Mouse (Mus musculus) splenic B cell, adult 2 months (primary cell): ENCODE data around the gene 1810065E05Rik.

Experiments used
- DNase-seq: peaks from one replicate; pipeline ENCODE4 v3.0.0-alpha.2; 2011; ENCODE audit warnings: low read depth, low spot score
- H3K27me3 ChIP-seq: 2 replicates; pipeline ENCODE4 v1.6.1; 2012; ENCODE audit warnings: mild to moderate bottlenecking, low read length, moderate library complexity, mixed read lengths; ENCODE audit not compliant: control insufficient read depth, poor library complexity, insufficient read depth, severe bottlenecking
- H3K36me3 ChIP-seq: 2 replicates; pipeline ENCODE4 v1.6.1; 2012; ENCODE audit warnings: mild to moderate bottlenecking, low read length, moderate library complexity, mixed read lengths; ENCODE audit not compliant: control insufficient read depth, poor library complexity, insufficient read depth, severe bottlenecking

Gene 1810065E05Rik

GRCm38 (mm10) chr11:58420815-58421214, at the start of gene 1810065E05Rik:
Gene 1810065E05Rik, plus strand, starts transcription at chr11:58421111.
- no peaks in the 10 kb centered on the region for H3K27me3 ChIP-seq
- no peaks in the 10 kb centered on the region for H3K36me3 ChIP-seq
- DNase-seq: no peak

DNA sequence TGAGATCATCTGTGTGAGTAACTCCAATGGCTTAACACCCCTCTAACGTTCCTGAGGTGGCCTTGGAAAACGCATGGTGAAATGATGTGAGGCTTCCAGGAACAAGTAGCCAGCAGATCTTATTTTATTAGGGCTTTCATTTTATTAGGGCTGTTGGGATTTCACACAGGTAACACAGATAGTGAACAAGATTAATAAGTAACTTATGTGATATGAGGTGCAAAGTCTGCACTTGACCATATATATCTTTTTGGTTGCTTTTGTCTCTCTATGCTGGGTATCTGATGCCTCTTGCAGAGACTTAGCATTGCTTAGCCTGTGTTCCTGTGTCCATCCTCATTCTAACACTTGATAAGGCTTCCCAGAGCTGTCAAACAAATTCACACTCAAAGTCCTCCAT, 43.6 kb upstream of the 1810065E05Rik start:
- no peaks in the 10 kb centered on the region for H3K36me3 ChIP-seq
- no peak for DNase-seq

GRCm38 (mm10) chr11:58377686-58378085, 43.2 kb upstream of the 1810065E05Rik start:
- no peaks in the 10 kb centered on the region for H3K27me3 ChIP-seq
- no peaks in the 10 kb centered on the region for H3K36me3 ChIP-seq
- no peak for DNase-seq

More for the DNA sequence above, 43.6 kb upstream of the 1810065E05Rik start:
- H3K27me3 ChIP-seq: no peaks in the 10 kb centered on the region

- no peaks in the 10 kb centered on the region for H3K36me3 ChIP-seq
- DNase-seq: no peak
Observed at GRCm38 (mm10) chr11:58378763-58379278, 42.1 kb upstream of the 1810065E05Rik start, which contains the start of gene Lypd8. Gene Lypd8, plus strand, starts transcription at chr11:58379043.

GRCm38 (mm10) chr11:58379516-58379915, 41.4 kb upstream of the 1810065E05Rik start:
- H3K36me3 ChIP-seq: no peaks in the 10 kb centered on the region
- DNase-seq: no peak
- no peaks in the 10 kb centered on the region for H3K27me3 ChIP-seq

More at GRCm38 (mm10) chr11:58378763-58379278, 42.1 kb upstream of the 1810065E05Rik start, which contains the start of gene Lypd8:
- no peaks in the 10 kb centered on the region for H3K27me3 ChIP-seq

GRCm38 (mm10) chr11:58382471-58382870, 38.4 kb upstream of the 1810065E05Rik start:
- H3K36me3 ChIP-seq: no peaks in the 10 kb centered on the region
- no peak for DNase-seq
- no peaks in the 10 kb centered on the region for H3K27me3 ChIP-seq

DNA sequence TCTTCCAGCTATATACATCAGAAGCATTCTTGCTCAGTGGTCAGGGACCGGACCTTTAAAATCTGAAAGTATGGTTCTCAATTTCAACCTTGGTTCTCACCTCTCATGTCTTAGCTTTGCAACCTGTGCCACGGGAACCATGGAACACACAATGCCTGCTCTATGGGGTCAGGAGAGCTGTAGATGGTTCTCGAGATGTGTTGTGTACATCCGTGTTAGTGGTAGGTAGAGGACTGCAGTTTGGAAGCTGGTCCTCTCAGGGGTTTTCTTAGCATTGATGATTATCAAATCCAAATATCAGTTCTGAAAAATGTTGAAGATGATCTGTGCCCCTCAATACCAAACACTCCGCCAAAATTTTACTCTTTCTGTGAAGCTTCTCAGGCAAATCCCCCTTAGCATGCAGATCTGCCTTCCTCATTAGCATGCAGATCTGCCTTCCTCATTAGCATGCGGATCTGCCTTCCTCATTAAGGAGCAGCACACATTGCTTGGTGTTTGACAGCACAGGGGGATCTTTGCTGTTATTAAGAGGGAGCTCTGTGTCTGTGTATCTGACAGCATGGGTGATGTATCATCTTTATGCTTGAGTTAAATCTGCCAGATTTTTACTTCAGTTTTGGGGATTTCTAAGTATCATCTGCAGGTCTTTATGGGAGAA, 20.8 kb upstream of the 1810065E05Rik start:
- H3K27me3 ChIP-seq: no peaks in the 10 kb centered on the region
- DNase-seq: no peak
- H3K36me3 ChIP-seq: no peaks in the 10 kb centered on the region

- DNase-seq: no peak
- Histone ChIP-seq H3K27me3 (no peaks in the 10 kb centered on the region), H3K36me3 (no peaks in the 10 kb centered on the region)
Observed at GRCm38 (mm10) chr11:58400655-58401054, 20.3 kb upstream of the 1810065E05Rik start.

GRCm38 (mm10) chr11:58408066-58408465, 12.8 kb upstream of the 1810065E05Rik start:
- no peak for DNase-seq
- Histone ChIP-seq H3K36me3 (no peaks in the 10 kb centered on the region), H3K27me3 (no peaks in the 10 kb centered on the region)

DNA sequence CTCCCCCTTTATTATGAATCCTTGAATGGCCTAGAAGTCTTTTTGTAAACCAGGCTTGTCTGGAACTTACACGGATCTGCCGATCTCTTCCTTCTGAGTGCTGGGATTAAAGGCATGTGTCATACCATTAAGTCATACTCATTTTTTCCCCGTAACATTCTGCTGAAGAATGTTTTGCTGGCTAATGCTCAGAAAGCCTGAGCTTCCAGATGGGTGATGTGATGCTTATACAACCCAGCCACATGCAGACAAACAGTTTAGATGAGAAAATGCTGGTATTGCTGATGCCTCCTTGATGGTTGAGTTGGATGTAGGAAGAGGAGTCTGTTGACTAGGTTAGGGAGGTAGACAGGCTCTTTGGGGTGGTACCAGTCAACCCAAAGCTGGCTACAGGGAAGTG, 2.6 kb upstream of the 1810065E05Rik start:
- no peak for DNase-seq

DNA sequence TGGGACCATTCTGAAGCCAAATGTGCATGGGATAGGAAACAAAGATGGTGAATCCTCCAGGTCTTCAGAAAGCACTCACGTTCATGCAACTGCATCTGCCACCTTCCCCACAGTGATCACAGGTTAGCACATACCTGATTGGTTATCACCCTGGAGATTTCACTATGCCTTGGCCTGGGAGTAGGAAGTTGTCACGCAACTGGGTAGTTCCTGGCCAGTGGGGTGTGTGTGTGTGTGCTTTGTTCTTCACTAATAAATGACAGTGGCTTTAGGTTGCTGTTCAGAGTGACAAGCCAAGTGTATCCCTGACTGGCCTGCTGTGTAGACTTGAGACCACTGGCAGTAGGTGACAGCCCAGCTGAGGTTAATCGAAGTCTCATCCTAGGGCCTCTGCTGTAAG, 11.3 kb downstream of the 1810065E05Rik start, which contains the start of gene Gm12253:
Gene Gm12253 (plus strand): TSS at position 301 of the 400 bp plus-strand sequence.
- Histone ChIP-seq H3K27me3 (no peaks in the 10 kb centered on the region), H3K36me3 (no peaks in the 10 kb centered on the region)
- DNase-seq: no peak

More for the DNA sequence above, 2.6 kb upstream of the 1810065E05Rik start:
- H3K27me3 ChIP-seq: no peaks in the 10 kb centered on the region
- H3K36me3 ChIP-seq: no peaks in the 10 kb centered on the region

- no peaks in the 10 kb centered on the region for H3K27me3 ChIP-seq
- H3K36me3 ChIP-seq: no peaks in the 10 kb centered on the region
- no peak for DNase-seq
Observed at GRCm38 (mm10) chr11:58437866-58438265, 17.0 kb downstream of the 1810065E05Rik start.

- no peaks in the 10 kb centered on the region for H3K36me3 ChIP-seq
- no peak for DNase-seq
- no peaks in the 10 kb centered on the region for H3K27me3 ChIP-seq
Observed at GRCm38 (mm10) chr11:58452759-58453158, 31.8 kb downstream of the 1810065E05Rik start, which contains the start of gene Lypd9. Gene Lypd9, minus strand, starts transcription at chr11:58452923.

DNA sequence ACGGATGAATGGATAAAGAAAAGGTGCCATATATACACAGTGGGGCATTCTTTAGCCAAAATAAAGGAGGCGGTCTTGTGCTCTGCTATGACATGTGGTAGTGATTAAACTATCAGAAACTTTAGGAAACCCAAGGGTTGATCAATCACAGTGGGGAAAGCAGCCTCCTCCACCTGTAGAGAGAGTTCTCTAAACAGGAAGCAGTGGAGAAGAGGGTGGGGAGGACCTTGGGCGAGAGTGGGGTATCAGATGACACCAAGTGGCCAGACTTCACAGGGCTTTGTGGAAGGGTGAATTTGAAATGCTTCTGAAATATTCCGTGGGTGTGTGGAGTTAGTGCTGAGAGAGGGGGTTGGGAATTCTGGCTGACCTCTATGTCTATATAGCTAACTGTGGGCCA, 32.7 kb downstream of the 1810065E05Rik start:
- no peak for DNase-seq
- Histone ChIP-seq H3K27me3 (no peaks in the 10 kb centered on the region), H3K36me3 (no peaks in the 10 kb centered on the region)

GRCm38 (mm10) chr11:58462170-58462569, 41.3 kb downstream of the 1810065E05Rik start, which contains the start of gene Olfr30:
Gene Olfr30, minus strand, starts transcription at chr11:58462270.
- Histone ChIP-seq H3K27me3 (no peaks in the 10 kb centered on the region), H3K36me3 (no peaks in the 10 kb centered on the region)
- no peak for DNase-seq
